Mouse (Mus musculus) gastrocnemius, postnatal 4 days (tissue): ENCODE measurements at regions not wholly inside any gene's neighbourhood (a gene's known extent, or its start where the extent isn't known, plus 50 kb on each side); places are given as distances from the start of the nearest gene placed in this dataset.

Source experiments
- DNase-seq, 2 experiments: peaks; one replicate each; pipeline ENCODE4 v3.0.0; 2021 to 2022; ENCODE audit warnings: low spot score in 2 of 2, mixed read lengths in 2 of 2

- DNase-seq: no peak
Measured at GRCm38 (mm10) chr6:143535265-143535664, 368.2 kb downstream of the Etnk1 start.

- no peak for DNase-seq
Measured at GRCm38 (mm10) chr6:143535726-143536125, 368.7 kb downstream of the Etnk1 start.

- DNase-seq: no peak
Measured at GRCm38 (mm10) chr6:143536525-143537293, 369.7 kb downstream of the Etnk1 start.

GRCm38 (mm10) chr6:143547406-143547903 lies 380.4 kb downstream of the Etnk1 start:
- no peak for DNase-seq

GRCm38 (mm10) chr6:143554946-143555345 lies 387.9 kb downstream of the Etnk1 start:
- no peak for DNase-seq

- DNase-seq: no peak
Measured at GRCm38 (mm10) chr6:143558046-143558884, 391.2 kb downstream of the Etnk1 start.

- no peak for DNase-seq
Measured at GRCm38 (mm10) chr6:143559316-143559715, 392.3 kb downstream of the Etnk1 start.

- no peak for DNase-seq
Measured at GRCm38 (mm10) chr6:143561316-143562088, 394.5 kb downstream of the Etnk1 start.

GRCm38 (mm10) chr6:143571356-143572115 lies 404.5 kb downstream of the Etnk1 start:
- no peak for DNase-seq

GRCm38 (mm10) chr6:143579223-143579622 lies 412.2 kb downstream of the Etnk1 start:
- DNase-seq: no peak

GRCm38 (mm10) chr6:143589666-143590065 lies 422.6 kb downstream of the Etnk1 start:
- no peak for DNase-seq

GRCm38 (mm10) chr6:143590231-143590630 lies 423.2 kb downstream of the Etnk1 start:
- DNase-seq: no peak

GRCm38 (mm10) chr6:143592490-143592889 lies 425.5 kb downstream of the Etnk1 start:
- no peak for DNase-seq

- no peak for DNase-seq
Measured at GRCm38 (mm10) chr6:143595486-143595885, 428.5 kb downstream of the Etnk1 start.

GRCm38 (mm10) chr6:143597414-143597813 lies 430.4 kb downstream of the Etnk1 start:
- DNase-seq: no peak

- no peak for DNase-seq
Measured at GRCm38 (mm10) chr6:143598916-143599315, 431.9 kb downstream of the Etnk1 start.

- no peak for DNase-seq
Measured at GRCm38 (mm10) chr6:143609100-143609499, 442.1 kb downstream of the Etnk1 start.

- DNase-seq: no peak
Measured at GRCm38 (mm10) chr6:143612966-143613365, 445.9 kb downstream of the Etnk1 start.

GRCm38 (mm10) chr6:143614431-143614987 lies 447.5 kb downstream of the Etnk1 start:
- no peak for DNase-seq

GRCm38 (mm10) chr6:143615361-143615760 lies 448.3 kb downstream of the Etnk1 start:
- DNase-seq: no peak
